ENCODE assay signal across 25 mouse cellular contexts in genomic region chr6:54151443-54152241, GRCm38 (mm10).
DNase-seq lines count a peak whose midpoint lies in the region; ATAC-seq and TF ChIP-seq lines count a peak whose summit lies in the region.
"Had no signal": no experiment of that assay in that cellular context is flagged by ENCODE, and none has a peak within 500 bp of the region (broad histone marks: within the 10 kb centered on the region; RNA-seq: fewer than 3 reads in every experiment).

No protein-coding gene starts in this region.

- H3K9ac ChIP-seq in intestine, postnatal 0 days (ENCODE audit: low read depth, low read length) = no peak overlapping the region
- H3K9ac ChIP-seq: hindbrain, embryonic 12.5 days; lung, embryonic 15.5 days; midbrain, embryonic 12.5 days; neural tube, embryonic 13.5 days had no signal

- no peak overlapping the region for H3K4me2 ChIP-seq in intestine, postnatal 0 days (replicated peaks; ENCODE audit: low read depth)
- H3K4me2 ChIP-seq: hindbrain, embryonic 12.5 days; liver, embryonic 11.5 days; lung, embryonic 15.5 days; midbrain, embryonic 12.5 days; neural tube, embryonic 13.5 days had no signal

- H3K4me3 ChIP-seq in kidney, adult 2 months (ENCODE audit: insufficient read depth, low read depth, low read length) = no peak overlapping the region
- no peak overlapping the region for H3K4me3 ChIP-seq in intestine, postnatal 0 days (ENCODE audit: low read depth, low read length)
- H3K4me3 ChIP-seq: hindbrain, embryonic 12.5 days; lung, embryonic 15.5 days; midbrain, embryonic 12.5 days; myocyte; neural tube, embryonic 13.5 days had no signal

- no peaks in the 10 kb centered on the region for H3K27me3 ChIP-seq in kidney, adult 2 months (replicated peaks; ENCODE audit: control insufficient read depth, insufficient read depth, low read length)
- H3K27me3 ChIP-seq in intestine, postnatal 0 days (replicated peaks; ENCODE audit: control insufficient read depth, insufficient read depth, low read length) = no peaks in the 10 kb centered on the region
- H3K27me3 ChIP-seq: hindbrain, embryonic 12.5 days; lung, embryonic 15.5 days; megakaryocyte, embryonic 14.5 days; midbrain, embryonic 12.5 days; neural tube, embryonic 13.5 days had no signal

- WGBS in kidney, adult 2 months = 70% methylated on average over 7 of the region's 7 CpGs
- WGBS in intestine, postnatal 0 days = 57% methylated on average over 7 of the region's 7 CpGs

- no peak overlapping the region for H3K27ac ChIP-seq in kidney, adult 2 months (ENCODE audit: insufficient read depth, low read depth, low read length)
- H3K27ac ChIP-seq in intestine, postnatal 0 days (ENCODE audit: low read depth, low read length) = no peak overlapping the region
- H3K27ac ChIP-seq: hindbrain, embryonic 12.5 days; hindbrain, postnatal 0 days; lung, embryonic 15.5 days; midbrain, embryonic 12.5 days; neural tube, embryonic 13.5 days had no signal

- no peak for TF ChIP-seq POLR2A in kidney, adult 2 months (IDR thresholded peaks at IDR 0.05; ENCODE audit: low read depth, low read length)

- 0 out of 2 replicates have a peak, but pooled peaks have one; percentile 43 for ATAC-seq in intestine, postnatal 0 days
- ATAC-seq: hindbrain, postnatal 0 days had no signal

- intact Hi-C loops in gastrocnemius, postnatal 36 days (cut with DNase I) = no loop called here

- H3K4me1 ChIP-seq in kidney, adult 2 months (ENCODE audit: control insufficient read depth, insufficient read depth, low read length) = no peaks in the 10 kb centered on the region
- H3K4me1 ChIP-seq in intestine, postnatal 0 days (replicated peaks; ENCODE audit: control insufficient read depth, insufficient read depth, low read length) = 0 out of 2 replicates have a peak, but pooled peaks cover 12% of the 10 kb centered on the region
- H3K4me1 ChIP-seq: hindbrain, embryonic 12.5 days had no signal

- no peak for TF ChIP-seq CTCF in kidney, adult 2 months (conservative IDR thresholded peaks at IDR 0.05; ENCODE audit: insufficient read depth, insufficient read length, low read depth, low read length)
- TF ChIP-seq CTCF in intestine, postnatal 0 days (IDR thresholded peaks at IDR 0.05; ENCODE audit: low read depth) = no peak

- no peaks in the 10 kb centered on the region for H3K36me3 ChIP-seq in kidney, adult 2 months (ENCODE audit: control insufficient read depth, insufficient read depth, low read length)
- H3K36me3 ChIP-seq in intestine, postnatal 0 days (ENCODE audit: control insufficient read depth, insufficient read depth) = no peaks in the 10 kb centered on the region
- H3K36me3 ChIP-seq: G1E; hindbrain, embryonic 12.5 days; lung, embryonic 15.5 days; midbrain, embryonic 12.5 days; neural tube, embryonic 13.5 days had no signal

- DNase-seq in kidney, adult 2 months = peak; percentile 50
- DNase-seq in kidney, postnatal 4 days = no peak
- peak; percentile 47 for DNase-seq in CD4-positive, CD25-positive, alpha-beta regulatory T cell, adult 2 months (ENCODE audit: low read depth, low spot score)
- peak; percentile 61 for DNase-seq in induced T-regulatory cell, adult 2 months (ENCODE audit: low read depth)
- no peak for DNase-seq in gastrocnemius, postnatal 36 days
- no peak for DNase-seq in layer of hippocampus, adult 18-20 months (ENCODE audit: low spot score in 2 of 2)
- no peak for DNase-seq in cerebellum, postnatal 4 days (ENCODE audit: low spot score in 2 of 2)
- DNase-seq: adrenal gland, postnatal 10 days; cerebellum, adult 8-10 months; cerebellum, postnatal 25 days; heart, postnatal 36 days; kidney, postnatal 14 days; layer of hippocampus, postnatal 36 days; thymus, adult 18-20 months; thymus, postnatal 25 days had no signal

- H3K9me3 ChIP-seq in intestine, postnatal 0 days (ENCODE audit: control insufficient read depth) = no peaks in the 10 kb centered on the region
- H3K9me3 ChIP-seq: hindbrain, embryonic 12.5 days; lung, embryonic 15.5 days; midbrain, embryonic 12.5 days; neural tube, embryonic 13.5 days had no signal

Comparison
In these comparisons a context has a peak if more than half of its experiments do, and no peak if none do; other contexts are left out.
1. DNase-seq: peak in kidney, adult 2 months (single experiment), CD4-positive, CD25-positive, alpha-beta regulatory T cell, adult 2 months (single experiment) and induced T-regulatory cell, adult 2 months (single experiment); none in kidney, postnatal 4 days (0 of 2), gastrocnemius, postnatal 36 days (0 of 2), layer of hippocampus, adult 18-20 months (0 of 2) and cerebellum, postnatal 4 days (0 of 2).